Mouse (Mus musculus) myocyte (in vitro differentiated cells): ENCODE measurements around the gene Lsm14b. TPM values are rescaled to one million over a fixed set of nuclear protein-coding genes. Genes with fewer than 3 reads are reported as not detected.

Experiments
- H3K27me3 ChIP-seq: one replicate; pipeline ENCODE4 v1.6.1; 2011; ENCODE audit not compliant: control insufficient read depth, insufficient read depth, insufficient read length
- H3K36me3 ChIP-seq: one replicate; pipeline ENCODE4 v1.6.1; 2011; ENCODE audit not compliant: control insufficient read depth, insufficient read depth
- H3K4me2 ChIP-seq: one replicate; pipeline ENCODE4 v1.6.1; 2011; ENCODE audit warnings: low read depth, control low read depth
- H3K4me3 ChIP-seq: one replicate; pipeline ENCODE4 v1.5.1; 2011; ENCODE audit warnings: mild to moderate bottlenecking, control low read depth, moderate library complexity
- H3K79me2 ChIP-seq: one replicate; pipeline ENCODE4 v1.6.1; 2011; ENCODE audit not compliant: control insufficient read depth, insufficient read depth
- H3ac ChIP-seq: one replicate; pipeline ENCODE4 v1.6.1; 2011; ENCODE audit not compliant: control insufficient read depth, insufficient read length
- CEBPB ChIP-seq: IDR thresholded peaks from 2 replicates; pipeline ENCODE4 v1.6.1; 2011; ENCODE audit warnings: mild to moderate bottlenecking, moderate library complexity; ENCODE audit not compliant: poor library complexity, insufficient read depth, severe bottlenecking
- E2F4 ChIP-seq: IDR thresholded peaks from one replicate; pipeline ENCODE4 v1.6.1; 2011; ENCODE audit warnings: mild to moderate bottlenecking, control low read depth, moderate library complexity; ENCODE audit not compliant: insufficient read depth
- MAX ChIP-seq: IDR thresholded peaks from one replicate; pipeline ENCODE4 v1.6.1; 2011; ENCODE audit warnings: low read depth, mild to moderate bottlenecking, control low read depth
- MYOD1 ChIP-seq, 3 experiments: IDR thresholded peaks; one replicate each; pipeline ENCODE4 v1.6.1; 2011; ENCODE audit warnings: control low read depth in 2 of 3, low read depth in 2 of 3, mild to moderate bottlenecking in 2 of 3, moderate library complexity in 1 of 3; ENCODE audit not compliant: insufficient read length in 2 of 3, control insufficient read depth in 1 of 3
- MYOG ChIP-seq, 3 experiments: IDR thresholded peaks; one replicate each; pipeline ENCODE4 v1.6.1; 2011; ENCODE audit warnings: control low read depth in 2 of 3, low read depth in 2 of 3, mild to moderate bottlenecking in 2 of 3; ENCODE audit not compliant: insufficient read length in 2 of 3, control insufficient read depth in 1 of 3, insufficient read depth in 1 of 3
- POLR2A ChIP-seq: IDR thresholded peaks from one replicate; pipeline ENCODE4 v1.6.1; 2011; ENCODE audit warnings: low read depth, mild to moderate bottlenecking, control low read depth, moderate library complexity; ENCODE audit not compliant: insufficient read length
- POLR2AphosphoS2 ChIP-seq: IDR thresholded peaks from one replicate; pipeline ENCODE4 v1.6.1; 2011; ENCODE audit warnings: low read depth, control low read depth; ENCODE audit not compliant: insufficient read length
- REST ChIP-seq: IDR thresholded peaks from one replicate; pipeline ENCODE4 v1.6.1; 2011; ENCODE audit warnings: mild to moderate bottlenecking, control low read depth, moderate library complexity; ENCODE audit not compliant: insufficient read depth, insufficient read length
- SRF ChIP-seq: IDR thresholded peaks from one replicate; pipeline ENCODE4 v1.6.1; 2011; ENCODE audit warnings: low read depth; ENCODE audit not compliant: control insufficient read depth, insufficient read length
- TCF12 ChIP-seq: IDR thresholded peaks from one replicate; pipeline ENCODE4 v1.6.1; 2011; ENCODE audit warnings: mild to moderate bottlenecking, control low read depth; ENCODE audit not compliant: poor library complexity, insufficient read depth, severe bottlenecking
- TCF3 ChIP-seq: IDR thresholded peaks from one replicate; pipeline ENCODE4 v1.6.1; 2011; ENCODE audit warnings: low read depth, control low read depth; ENCODE audit not compliant: insufficient read length
- USF1 ChIP-seq: IDR thresholded peaks from one replicate; pipeline ENCODE4 v1.6.1; 2011; ENCODE audit warnings: low read depth, mild to moderate bottlenecking, control low read depth, moderate library complexity
- polyA plus RNA-seq: library from polyadenylated mRNA; unstranded; fragments of >200 nt; fragmentation: generic; extraction: Trizol; gene quantifications from one replicate; pipeline ENCODE4 v1.2.1, GENCODE M21; 2012; ENCODE audit warnings: missing spikeins

Gene Lsm14b
- polyA plus RNA-seq, 1 experiment = 48.8 TPM

GRCm38 (mm10) chr2:180042256-180042857 lies 17.6 kb downstream of the Lsm14b start, which contains the start of the genes Psma7 and Ss18l1:
Gene Psma7, minus strand, starts transcription at chr2:180042433.
Gene Ss18l1, plus strand, starts transcription at chr2:180042509.
- Histone ChIP-seq H3K4me3 (peak within 1 kb of the TSS; percentile 71), H3K27me3 (no peaks in the 10 kb centered on the region), H3K4me2 (peak within 1 kb of the TSS; percentile 98), H3K36me3 (peaks cover 14% of the 10 kb centered on the region), H3K79me2 (peaks cover 51% of the 10 kb centered on the region), H3ac (peak within 1 kb of the TSS; percentile 80)
- peak; percentile 5 for TF ChIP-seq E2F4
- TF ChIP-seq SRF = no peak
- peak; percentile 94 for TF ChIP-seq POLR2A
- TF ChIP-seq MYOG (IDR thresholded peaks at IDR 0.05; ENCODE audit: control insufficient read depth in 1 of 3, insufficient read depth in 1 of 3, insufficient read length in 2 of 3, low read depth in 2 of 3) = peak in 1 of 3 experiments; percentile 2
- TF ChIP-seq REST = no peak
- peak; percentile 94 for TF ChIP-seq POLR2AphosphoS2
- TF ChIP-seq TCF12 = no peak
- no peak for TF ChIP-seq TCF3
- TF ChIP-seq USF1 = no peak
- TF ChIP-seq MAX = no peak
- TF ChIP-seq MYOD1 (IDR thresholded peaks at IDR 0.05; ENCODE audit: control insufficient read depth in 1 of 3, insufficient read length in 2 of 3, low read depth in 2 of 3) = peak in 1 of 3 experiments; percentile 50
- no peak for TF ChIP-seq CEBPB

GRCm38 (mm10) chr2:180042858-180043515 lies 18.2 kb downstream of the Lsm14b start:
- Histone ChIP-seq H3K79me2 (peaks cover 54% of the 10 kb centered on the region), H3ac (peak overlapping the region; percentile 80), H3K27me3 (no peaks in the 10 kb centered on the region), H3K36me3 (peaks cover 10% of the 10 kb centered on the region), H3K4me2 (peak overlapping the region; percentile 98), H3K4me3 (peak overlapping the region; percentile 71)
- TF ChIP-seq POLR2A (no peak), MYOD1 (IDR thresholded peaks at IDR 0.05; ENCODE audit: control insufficient read depth in 1 of 3, insufficient read length in 2 of 3, low read depth in 2 of 3) (peak in 1 of 3 experiments; percentile 24), MYOG (IDR thresholded peaks at IDR 0.05; ENCODE audit: control insufficient read depth in 1 of 3, insufficient read depth in 1 of 3, insufficient read length in 2 of 3, low read depth in 2 of 3) (peak in 1 of 3 experiments; percentile 20)

GRCm38 (mm10) chr2:180045283-180045682 lies 20.5 kb downstream of the Lsm14b start:
- no peak overlapping the region for H3ac ChIP-seq
- no peak overlapping the region for H3K4me2 ChIP-seq
- H3K4me3 ChIP-seq = no peak overlapping the region
- TF ChIP-seq MAX (no peak), CEBPB (no peak), E2F4 (no peak), MYOG (IDR thresholded peaks at IDR 0.05; ENCODE audit: control insufficient read depth in 1 of 3, insufficient read depth in 1 of 3, insufficient read length in 2 of 3, low read depth in 2 of 3) (no peak), MYOD1 (IDR thresholded peaks at IDR 0.05; ENCODE audit: control insufficient read depth in 1 of 3, insufficient read length in 2 of 3, low read depth in 2 of 3) (no peak), TCF12 (no peak), USF1 (no peak), POLR2A (no peak), SRF (no peak)
- H3K79me2 ChIP-seq = peaks cover 33% of the 10 kb centered on the region
- no peaks in the 10 kb centered on the region for H3K27me3 ChIP-seq
- no peaks in the 10 kb centered on the region for H3K36me3 ChIP-seq

- Histone ChIP-seq H3K4me3 (no peak overlapping the region), H3K36me3 (no peaks in the 10 kb centered on the region), H3K4me2 (no peak overlapping the region), H3K79me2 (peaks cover 18% of the 10 kb centered on the region), H3K27me3 (no peaks in the 10 kb centered on the region), H3ac (no peak overlapping the region)
- TF ChIP-seq TCF3 (no peak), USF1 (no peak), E2F4 (no peak), CEBPB (no peak), SRF (no peak), REST (no peak), POLR2AphosphoS2 (no peak), POLR2A (no peak), MYOD1 (IDR thresholded peaks at IDR 0.05; ENCODE audit: control insufficient read depth in 1 of 3, insufficient read length in 2 of 3, low read depth in 2 of 3) (no peak), TCF12 (no peak), MYOG (IDR thresholded peaks at IDR 0.05; ENCODE audit: control insufficient read depth in 1 of 3, insufficient read depth in 1 of 3, insufficient read length in 2 of 3, low read depth in 2 of 3) (no peak)
These were observed 22.8 kb downstream of the Lsm14b start for GRCm38 (mm10) chr2:180047580-180047979.
